Mouse (Mus musculus) forebrain, embryonic 12.5 days (tissue): ENCODE measurements around the gene Mical3. TPM values are rescaled to one million over a fixed set of nuclear protein-coding genes. Genes with fewer than 3 reads are reported as not detected.
A peak's percentile ranks its signal among the peaks of the same experiment; 100 is the strongest.

Source experiments
- ATAC-seq: fragments of 200-750 bp; cut with Nextera tagmentation; 2 replicates; pipeline ENCODE4 v1.8.0; 2017; ENCODE audit warnings: moderate TSS enrichment; ENCODE audit not compliant: low FRiP score
- H3K27ac ChIP-seq: fragments of 300-500 bp; sonication (generic); 2 replicates; pipeline ENCODE4 v1.5.1; 2016; ENCODE audit warnings: mild to moderate bottlenecking
- H3K27me3 ChIP-seq: fragments of 300-500 bp; sonication (generic); 2 replicates; pipeline ENCODE4 v1.6.1; 2016; ENCODE audit warnings: mild to moderate bottlenecking
- H3K36me3 ChIP-seq: fragments of 300-500 bp; sonication (generic); replicated peaks from 2 replicates; pipeline ENCODE4 v1.6.1; 2016; ENCODE audit warnings: mild to moderate bottlenecking
- H3K4me1 ChIP-seq: fragments of 300-500 bp; sonication (generic); 2 replicates; pipeline ENCODE4 v1.6.1; 2016
- H3K4me2 ChIP-seq: fragments of 300-500 bp; sonication (generic); 2 replicates; pipeline ENCODE4 v1.6.1; 2016; ENCODE audit warnings: mild to moderate bottlenecking, moderate library complexity
- H3K4me3 ChIP-seq: fragments of 300-500 bp; sonication (generic); replicated peaks from 2 replicates; pipeline ENCODE4 v1.5.1; 2016; ENCODE audit warnings: mild to moderate bottlenecking
- H3K9ac ChIP-seq: fragments of 300-500 bp; sonication (generic); 2 replicates; pipeline ENCODE4 v1.6.1; 2016; ENCODE audit warnings: mild to moderate bottlenecking
- H3K9me3 ChIP-seq: fragments of 300-500 bp; sonication (generic); 2 replicates; pipeline ENCODE4 v1.6.1; 2016
- WGBS: fragments of 180-500 bp; shearing (Covaris S2); methylation state at CpG from one replicate; pipeline ENCODE4 v1.1.7; 2016; 5-methylcytosine and 5-hydroxymethylcytosine counted together
- polyA plus RNA-seq: library from polyadenylated mRNA; unstranded; fragments of >200 nt; fragmentation: Nextera tagmentation; extraction: Ambion mirVana; gene quantifications from 2 replicates; pipeline ENCODE4 v1.2.1, GENCODE M21; 2016

Gene Mical3
- polyA plus RNA-seq, 1 experiment from 2014 or later: 17.6 TPM

GRCm38 (mm10) chr6:121103406-121104171, 27.2 kb downstream of the Mical3 start:
- Histone ChIP-seq H3K4me2 (no peak overlapping the region), H3K4me3 (no peak overlapping the region), H3K4me1 (peaks cover 24% of the 10 kb centered on the region), H3K9me3 (no peaks in the 10 kb centered on the region), H3K27me3 (no peaks in the 10 kb centered on the region), H3K36me3 (peaks cover 10% of the 10 kb centered on the region), H3K9ac (no peak overlapping the region), H3K27ac (no peak overlapping the region)
- ATAC-seq: no peak
- WGBS: 95% methylated on average over 14 of the region's 14 CpGs

- H3K9ac ChIP-seq: no peak overlapping the region
- no peaks in the 10 kb centered on the region for H3K27me3 ChIP-seq
- H3K4me2 ChIP-seq: no peak overlapping the region
- H3K4me1 ChIP-seq: peaks cover 25% of the 10 kb centered on the region
- 88% methylated on average over 10 of the region's 10 CpGs for WGBS
- no peak overlapping the region for H3K27ac ChIP-seq
- peaks cover 10% of the 10 kb centered on the region for H3K36me3 ChIP-seq
- no peak overlapping the region for H3K4me3 ChIP-seq
- no peak for ATAC-seq
- H3K9me3 ChIP-seq: no peaks in the 10 kb centered on the region
Measured at GRCm38 (mm10) chr6:121102941-121103340, 27.9 kb downstream of the Mical3 start.

- Histone ChIP-seq H3K4me3 (no peak overlapping the region), H3K27me3 (no peaks in the 10 kb centered on the region), H3K9ac (no peak overlapping the region), H3K9me3 (no peaks in the 10 kb centered on the region), H3K36me3 (peaks cover 6% of the 10 kb centered on the region; the same call in 1 of the 2 replicates), H3K27ac (no peak overlapping the region), H3K4me1 (peaks cover 26% of the 10 kb centered on the region), H3K4me2 (no peak overlapping the region)
- no peak for ATAC-seq
- WGBS: 94% methylated on average over 2 of the region's 2 CpGs
Measured at GRCm38 (mm10) chr6:121102084-121102483, 28.7 kb downstream of the Mical3 start.

GRCm38 (mm10) chr6:121101201-121101600, 29.6 kb downstream of the Mical3 start:
- no peak overlapping the region for H3K9ac ChIP-seq
- H3K27me3 ChIP-seq: no peaks in the 10 kb centered on the region
- peaks cover 3% of the 10 kb centered on the region; the same call in 1 of the 2 replicates for H3K36me3 ChIP-seq
- 88% methylated on average over 5 of the region's 5 CpGs for WGBS
- no peak overlapping the region for H3K27ac ChIP-seq
- H3K4me2 ChIP-seq: no peak overlapping the region
- H3K4me1 ChIP-seq: peaks cover 23% of the 10 kb centered on the region
- H3K9me3 ChIP-seq: no peaks in the 10 kb centered on the region
- no peak for ATAC-seq
- H3K4me3 ChIP-seq: no peak overlapping the region

- H3K9ac ChIP-seq: no peak overlapping the region
- no peaks in the 10 kb centered on the region for H3K9me3 ChIP-seq
- no peak for ATAC-seq
- H3K4me2 ChIP-seq: no peak overlapping the region
- 86% methylated on average over 7 of the region's 7 CpGs for WGBS
- peaks cover 13% of the 10 kb centered on the region for H3K4me1 ChIP-seq
- H3K36me3 ChIP-seq: peaks cover 3% of the 10 kb centered on the region; the same call in 1 of the 2 replicates
- H3K27ac ChIP-seq: no peak overlapping the region
- H3K27me3 ChIP-seq: no peaks in the 10 kb centered on the region
- H3K4me3 ChIP-seq: no peak overlapping the region
Measured at GRCm38 (mm10) chr6:121099831-121100230, 31.0 kb downstream of the Mical3 start.

- no peak overlapping the region for H3K9ac ChIP-seq
- no peak overlapping the region for H3K27ac ChIP-seq
- H3K36me3 ChIP-seq: no peaks in the 10 kb centered on the region
- no peaks in the 10 kb centered on the region for H3K9me3 ChIP-seq
- H3K4me1 ChIP-seq: peaks cover 13% of the 10 kb centered on the region
- H3K4me2 ChIP-seq: no peak overlapping the region
- no peaks in the 10 kb centered on the region for H3K27me3 ChIP-seq
- 89% methylated on average over 4 of the region's 4 CpGs for WGBS
- no peak overlapping the region for H3K4me3 ChIP-seq
- no peak for ATAC-seq
Measured at GRCm38 (mm10) chr6:121099228-121099608, 31.6 kb downstream of the Mical3 start.

GRCm38 (mm10) chr6:121098511-121099227, 32.1 kb downstream of the Mical3 start:
- Histone ChIP-seq H3K27ac (0 out of 2 replicates have a peak overlapping the region, but pooled peaks have one; percentile 26), H3K4me3 (no peak overlapping the region), H3K9me3 (no peaks in the 10 kb centered on the region), H3K36me3 (no peaks in the 10 kb centered on the region), H3K9ac (no peak overlapping the region), H3K27me3 (no peaks in the 10 kb centered on the region), H3K4me1 (peaks cover 13% of the 10 kb centered on the region), H3K4me2 (no peak overlapping the region)
- no peak for ATAC-seq
- 85% methylated on average over 9 of the region's 9 CpGs for WGBS

- ATAC-seq: no peak; the same call in 1 of the 2 replicates
- no peaks in the 10 kb centered on the region for H3K9me3 ChIP-seq
- H3K4me1 ChIP-seq: peaks cover 13% of the 10 kb centered on the region
- no peak overlapping the region for H3K4me3 ChIP-seq
- WGBS: 58% methylated on average over 9 of the region's 9 CpGs
- H3K4me2 ChIP-seq: no peak overlapping the region
- H3K9ac ChIP-seq: no peak overlapping the region
- no peaks in the 10 kb centered on the region for H3K36me3 ChIP-seq
- H3K27me3 ChIP-seq: no peaks in the 10 kb centered on the region
- 0 out of 2 replicates have a peak overlapping the region, but pooled peaks have one; percentile 26 for H3K27ac ChIP-seq
Measured at GRCm38 (mm10) chr6:121098109-121098508, 32.7 kb downstream of the Mical3 start.

- no peak overlapping the region for H3K27ac ChIP-seq
- H3K27me3 ChIP-seq: no peaks in the 10 kb centered on the region
- H3K9ac ChIP-seq: no peak overlapping the region
- H3K9me3 ChIP-seq: no peaks in the 10 kb centered on the region
- H3K4me2 ChIP-seq: no peak overlapping the region
- no peaks in the 10 kb centered on the region for H3K36me3 ChIP-seq
- peaks cover 13% of the 10 kb centered on the region for H3K4me1 ChIP-seq
- 87% methylated on average over 8 of the region's 8 CpGs for WGBS
- ATAC-seq: no peak
- no peak overlapping the region for H3K4me3 ChIP-seq
Measured at GRCm38 (mm10) chr6:121096862-121097261, 33.9 kb downstream of the Mical3 start.

GRCm38 (mm10) chr6:121096390-121096789, 34.4 kb downstream of the Mical3 start:
- ATAC-seq: no peak
- 93% methylated on average over 8 of the region's 8 CpGs for WGBS
- Histone ChIP-seq H3K4me1 (peaks cover 13% of the 10 kb centered on the region), H3K9ac (no peak overlapping the region), H3K4me3 (no peak overlapping the region), H3K9me3 (no peaks in the 10 kb centered on the region), H3K27ac (no peak overlapping the region), H3K27me3 (no peaks in the 10 kb centered on the region), H3K4me2 (no peak overlapping the region), H3K36me3 (no peaks in the 10 kb centered on the region)

- H3K4me2 ChIP-seq: no peak overlapping the region
- no peak for ATAC-seq
- no peak overlapping the region for H3K4me3 ChIP-seq
- WGBS: 95% methylated on average over 8 of the region's 8 CpGs
- H3K4me1 ChIP-seq: peaks cover 12% of the 10 kb centered on the region
- no peaks in the 10 kb centered on the region for H3K27me3 ChIP-seq
- no peak overlapping the region for H3K9ac ChIP-seq
- no peaks in the 10 kb centered on the region for H3K9me3 ChIP-seq
- H3K36me3 ChIP-seq: no peaks in the 10 kb centered on the region
- peak overlapping the region; percentile 13; the same call in 1 of the 2 replicates for H3K27ac ChIP-seq
Measured at GRCm38 (mm10) chr6:121093662-121094408, 37.0 kb downstream of the Mical3 start.

GRCm38 (mm10) chr6:121090786-121091185, 40.0 kb downstream of the Mical3 start:
- H3K27ac ChIP-seq: no peak overlapping the region
- 95% methylated on average over 11 of the region's 11 CpGs for WGBS

More at GRCm38 (mm10) chr6:121090786-121091185, 40.0 kb downstream of the Mical3 start:
- Histone ChIP-seq H3K27me3 (no peaks in the 10 kb centered on the region), H3K4me1 (peaks cover 7% of the 10 kb centered on the region; the same call in 1 of the 2 replicates), H3K9me3 (no peaks in the 10 kb centered on the region), H3K9ac (no peak overlapping the region), H3K4me3 (no peak overlapping the region), H3K4me2 (no peak overlapping the region), H3K36me3 (no peaks in the 10 kb centered on the region)
- ATAC-seq: no peak
